Mouse (Mus musculus) MEL-GATA-1-ER (cell line): Measurements from ENCODE around the gene Atp4a.
"Not testable (repeated sequence)": the region's sequence is repeated elsewhere in the genome, so short reads cannot be mapped to it uniquely, and the experiment has no call there.

Experiments used
- DNase-seq: peaks from one replicate; pipeline ENCODE4 v3.0.0-alpha.2; 2012; ENCODE audit warnings: low read depth; ENCODE audit errors: extremely low read depth

Atp4a gene

GRCm38 (mm10) chr7:30729396-30730063 is 17.5 kb downstream of the Atp4a start, which contains the start of gene Tmem147:
Tmem147 (minus strand) TSS chr7:30729540.
- peak; percentile 98 for DNase-seq

- DNase-seq = not testable (repeated sequence)
Observed at GRCm38 (mm10) chr7:30730064-30730722, 18.2 kb downstream of the Atp4a start.

GRCm38 (mm10) chr7:30736211-30736610 is 24.2 kb downstream of the Atp4a start:
- no peak for DNase-seq

- not testable (repeated sequence) for DNase-seq
Observed at GRCm38 (mm10) chr7:30742570-30742969, 30.6 kb downstream of the Atp4a start.

GRCm38 (mm10) chr7:30743617-30744016 is 31.6 kb downstream of the Atp4a start, which contains the start of gene Gapdhs:
Gapdhs (minus strand) TSS chr7:30743681.
- not testable (repeated sequence) for DNase-seq

- DNase-seq = no peak
Observed at GRCm38 (mm10) chr7:30744022-30744598, 32.1 kb downstream of the Atp4a start.

- DNase-seq = no peak
Observed at GRCm38 (mm10) chr7:30747525-30748204, 35.7 kb downstream of the Atp4a start.

GRCm38 (mm10) chr7:30749824-30750606 is 38.0 kb downstream of the Atp4a start:
- DNase-seq = no peak

- no peak for DNase-seq
Observed at GRCm38 (mm10) chr7:30751086-30751669, 39.2 kb downstream of the Atp4a start, which contains the start of gene Sbsn. Sbsn (plus strand) TSS chr7:30751471.

- no peak for DNase-seq
Observed at GRCm38 (mm10) chr7:30757001-30757400, 45.0 kb downstream of the Atp4a start.

GRCm38 (mm10) chr7:30758853-30759252 is 46.8 kb downstream of the Atp4a start:
- no peak for DNase-seq

GRCm38 (mm10) chr7:30761769-30762352 is 49.9 kb downstream of the Atp4a start:
- DNase-seq = peak; percentile 77

- no peak for DNase-seq
Observed at GRCm38 (mm10) chr7:30763456-30763855, 51.4 kb downstream of the Atp4a start, which contains the start of gene Dmkn. Dmkn (plus strand) TSS chr7:30763756.

- no peak for DNase-seq
Observed at GRCm38 (mm10) chr7:30765173-30765572, 53.2 kb downstream of the Atp4a start.

- DNase-seq = no peak
Observed at GRCm38 (mm10) chr7:30766408-30766807, 54.4 kb downstream of the Atp4a start.

- no peak for DNase-seq
Observed at GRCm38 (mm10) chr7:30769236-30769635, 57.2 kb downstream of the Atp4a start.
